Mouse (Mus musculus) olfactory bulb, adult 2 months (tissue): ENCODE data around the gene Ak4.

ENCODE experiments used
- CTCF ChIP-seq: fragments of 200-500 bp; IDR thresholded peaks from 2 replicates; pipeline ENCODE4 v1.5.1; 2012; ENCODE audit warnings: low read depth, mild to moderate bottlenecking, low read length, moderate library complexity; ENCODE audit not compliant: insufficient read depth
- POLR2A ChIP-seq: fragments of 200-500 bp; IDR thresholded peaks from 2 replicates; pipeline ENCODE4 v1.6.1; 2012; ENCODE audit warnings: mild to moderate bottlenecking, low read depth, low read length, moderate library complexity; ENCODE audit not compliant: insufficient read depth

DNA sequence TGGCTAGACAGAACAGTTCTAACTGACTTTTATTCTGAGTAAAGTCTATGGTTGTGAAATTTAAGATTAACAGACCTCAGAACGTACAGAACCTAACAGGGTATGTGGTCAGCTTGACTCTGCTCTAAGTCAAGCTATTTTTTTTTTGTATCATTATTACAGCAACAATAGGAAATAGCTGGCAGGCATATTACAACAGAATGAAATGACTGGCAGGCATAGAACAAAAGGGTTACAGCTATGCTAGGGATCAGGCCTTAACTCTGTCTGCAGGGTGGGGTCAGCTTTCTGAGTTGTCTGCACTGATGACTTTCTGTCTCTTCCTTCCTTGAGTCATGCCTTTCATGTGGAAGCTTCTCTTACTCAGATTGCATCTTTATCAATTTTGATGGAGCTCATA, 17.1 kb upstream of the Ak4 start:
- TF ChIP-seq POLR2A (no peak), CTCF (no peak)
